Mouse (Mus musculus): ENCODE results near the gene Noto.

DNA sequence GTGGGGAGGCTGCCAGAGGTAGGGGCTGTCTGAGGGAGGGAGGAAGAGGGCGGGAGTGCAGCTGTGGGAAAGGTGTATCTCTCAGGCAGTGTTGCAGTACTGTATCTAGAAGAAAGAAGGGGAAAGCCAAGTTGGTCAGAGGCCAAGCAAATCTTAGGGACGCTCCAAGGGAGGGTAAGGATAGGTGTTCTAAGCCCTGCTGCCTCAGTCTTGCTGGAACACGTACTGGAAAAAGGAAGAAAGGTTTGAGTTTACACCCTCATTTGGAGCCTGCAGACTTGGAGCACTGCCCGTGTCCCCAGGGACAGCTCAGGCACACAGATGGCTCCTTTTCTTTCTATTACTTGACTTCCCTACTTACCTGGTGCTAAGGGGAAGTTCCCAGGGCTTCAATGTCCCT is 17.5 kb downstream of the Noto start:
- TF ChIP-seq CTCF (IDR thresholded peaks at IDR 0.05; ENCODE audit: low read depth): no peak
- no peak for TF ChIP-seq EP300 (IDR thresholded peaks at IDR 0.05; ENCODE audit: low read depth)

All from heart, postnatal 0 days (tissue).